Mouse (Mus musculus) CD4-positive, CD25-positive, alpha-beta regulatory T cell (primary cell): ENCODE measurements around the gene Olfr1497. TPM values are rescaled to one million over a fixed set of nuclear protein-coding genes. Genes with fewer than 3 reads are reported as not detected.

ENCODE experiments used
- polyA plus RNA-seq: library from polyadenylated mRNA; unstranded; fragments of 100-300 nt; shearing (Covaris generic); gene quantifications from one replicate; pipeline ENCODE4 v1.2.1, GENCODE M21; 2017

Gene Olfr1497
- polyA plus RNA-seq: not detected

DNA sequence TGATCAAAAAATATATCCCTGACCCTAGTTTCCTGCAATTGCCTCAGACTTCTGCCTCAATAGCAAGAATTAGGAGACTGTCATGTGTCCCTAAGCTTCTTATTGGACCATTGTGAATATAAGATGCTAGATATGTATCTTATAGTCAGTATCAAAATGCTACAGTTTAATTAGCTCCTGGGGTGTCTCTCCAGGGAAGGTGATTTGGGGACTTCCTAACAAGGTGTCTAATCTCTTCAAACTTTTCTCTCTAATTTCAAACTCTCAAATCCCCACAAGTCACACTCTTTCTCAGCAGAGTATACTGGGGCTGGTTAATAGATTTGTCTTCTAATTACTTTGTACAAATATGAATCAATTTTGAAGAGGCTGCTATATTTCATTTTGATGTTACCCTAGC is at the start of gene Olfr1497:
TSS of gene Olfr1497 (minus strand) at position 101 of the 400 bp plus-strand sequence.

DNA sequence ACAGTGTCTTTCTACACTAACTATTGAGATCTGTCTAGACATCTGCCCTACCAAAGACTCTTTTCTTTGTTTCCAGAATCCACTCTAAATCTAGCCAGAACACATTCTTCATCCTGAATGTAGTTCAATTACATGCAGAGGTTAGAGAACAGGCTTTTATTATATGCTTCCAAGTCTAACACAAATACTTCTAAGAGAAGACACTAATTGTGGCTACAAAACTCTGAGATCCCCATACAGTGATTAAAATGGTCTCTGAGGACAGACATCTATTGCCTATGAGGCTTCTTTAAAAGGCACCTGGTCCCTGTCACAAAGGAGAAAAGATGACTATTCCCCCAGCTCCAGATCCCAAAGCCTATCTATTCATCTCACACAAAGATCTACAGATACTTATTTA is 32.4 kb upstream of the Olfr1497 start, which contains the start of gene Olfr1500:
TSS of gene Olfr1500 (minus strand) at position 101 of the 400 bp plus-strand sequence.

DNA sequence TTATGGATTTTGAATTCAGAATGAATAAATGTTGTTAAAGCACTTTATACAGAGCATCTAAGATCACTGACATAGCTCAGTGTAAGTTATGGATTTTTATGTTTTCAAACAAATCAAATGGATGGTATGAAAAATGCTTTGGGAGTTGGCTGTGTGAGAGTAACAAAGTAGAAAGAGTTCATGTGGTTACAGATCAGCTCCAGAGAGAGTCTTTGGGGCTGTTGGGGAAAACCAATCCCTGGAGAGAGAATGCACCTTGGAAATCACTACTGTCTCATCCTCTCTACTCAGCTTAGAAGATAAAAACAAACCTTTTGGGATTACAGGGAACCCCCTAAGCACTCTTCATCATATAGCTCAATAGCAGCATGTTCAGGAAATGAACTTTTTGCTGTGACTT is 21.3 kb upstream of the Olfr1497 start, which contains the start of gene Olfr1499:
TSS of gene Olfr1499 (minus strand) at position 101 of the 400 bp plus-strand sequence.

DNA sequence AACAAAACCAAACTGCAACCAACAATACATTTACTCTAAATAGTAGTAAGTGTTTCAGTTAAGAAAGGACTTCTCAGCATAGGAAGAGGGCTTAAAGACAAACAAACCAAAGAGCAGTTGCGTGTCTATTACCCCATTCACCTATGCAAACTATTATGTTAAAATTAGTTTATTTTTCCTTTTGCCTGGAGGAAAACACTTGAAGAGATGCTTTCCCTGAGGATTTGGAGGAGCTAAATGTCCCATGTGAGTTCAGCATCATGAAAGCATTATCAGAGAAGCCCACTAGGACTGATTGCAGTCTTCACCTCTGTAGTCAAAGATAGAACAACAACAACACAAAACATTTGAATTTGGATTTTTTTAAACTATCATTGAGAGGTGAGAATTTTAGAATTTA is 20.4 kb downstream of the Olfr1497 start, which contains the start of gene Olfr1496:
TSS of gene Olfr1496 (plus strand) at position 301 of the 400 bp plus-strand sequence.

DNA sequence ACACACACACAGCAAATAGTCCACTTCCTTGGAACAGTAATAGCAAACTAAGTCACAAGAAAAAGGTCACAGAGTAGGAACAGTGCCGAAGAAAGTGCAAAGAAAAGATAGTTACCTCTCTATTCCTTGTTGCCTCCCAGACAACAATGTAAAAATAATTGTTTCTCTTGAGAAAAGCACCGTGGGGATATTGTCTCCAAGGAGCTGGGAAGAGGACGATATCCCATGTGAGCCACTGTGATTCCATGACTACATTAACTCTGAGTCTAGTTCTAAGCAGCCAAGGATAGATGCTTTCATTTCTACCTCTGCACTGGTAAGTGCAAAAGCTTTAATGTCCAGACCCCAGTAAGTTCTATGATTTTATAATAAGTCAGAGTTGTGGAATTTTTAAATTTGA is 33.7 kb downstream of the Olfr1497 start, which contains the start of gene Olfr1495:
TSS of gene Olfr1495 (plus strand) at position 301 of the 400 bp plus-strand sequence.

Other genes with a start within 250 kb of the Olfr1497 start
- gene Olfr1484, start 214.7 kb downstream of the Olfr1497 start, polyA plus RNA-seq: 0.06 TPM
- not detected for gene Olfr1487, start 180.8 kb downstream of the Olfr1497 start, polyA plus RNA-seq
- 0.04 TPM for gene Olfr1489, start 166.6 kb downstream of the Olfr1497 start, polyA plus RNA-seq
- gene Olfr1490, start 147.1 kb downstream of the Olfr1497 start, polyA plus RNA-seq: not detected
- not detected for gene Olfr1491, start 100.9 kb downstream of the Olfr1497 start, polyA plus RNA-seq
- gene Olfr1493-ps1, start 74.9 kb downstream of the Olfr1497 start, polyA plus RNA-seq: 0.10 TPM
- gene Olfr1494, start 58.5 kb downstream of the Olfr1497 start, polyA plus RNA-seq: not detected
- gene Olfr1495, start 33.6 kb downstream of the Olfr1497 start, polyA plus RNA-seq: not detected
- gene Olfr1496, start 20.3 kb downstream of the Olfr1497 start, polyA plus RNA-seq: not detected
- not detected for gene Olfr1499, start 21.2 kb upstream of the Olfr1497 start, polyA plus RNA-seq
- gene Olfr1500, start 32.3 kb upstream of the Olfr1497 start, polyA plus RNA-seq: 0.41 TPM
- not detected for gene Olfr1501, start 52.5 kb upstream of the Olfr1497 start, polyA plus RNA-seq
- gene Olfr1502, start 63.6 kb upstream of the Olfr1497 start, polyA plus RNA-seq: not detected
- not detected for gene Olfr1504, start 99.7 kb upstream of the Olfr1497 start, polyA plus RNA-seq
- not detected for gene Olfr1505, start 115.3 kb upstream of the Olfr1497 start, polyA plus RNA-seq